Mouse (Mus musculus): Measurements from ENCODE around the gene Sh3bgrl3.

GRCm38 (mm10) chr4:134098628-134099027 is 30.0 kb downstream of the Sh3bgrl3 start:
- no peak for TF ChIP-seq CTCF (IDR thresholded peaks at IDR 0.05; ENCODE audit: low read depth)
- TF ChIP-seq EP300 (IDR thresholded peaks at IDR 0.05; ENCODE audit: low read depth), result no peak
